Mouse (Mus musculus) layer of hippocampus, adult 9-11 months (tissue): Measurements from ENCODE around the gene Arid1a.
A peak's percentile ranks its signal among the peaks of the same experiment; 100 is the strongest.

Experiments
- DNase-seq: peaks from one replicate; pipeline ENCODE4 v3.0.0; 2022

Gene Arid1a

DNA sequence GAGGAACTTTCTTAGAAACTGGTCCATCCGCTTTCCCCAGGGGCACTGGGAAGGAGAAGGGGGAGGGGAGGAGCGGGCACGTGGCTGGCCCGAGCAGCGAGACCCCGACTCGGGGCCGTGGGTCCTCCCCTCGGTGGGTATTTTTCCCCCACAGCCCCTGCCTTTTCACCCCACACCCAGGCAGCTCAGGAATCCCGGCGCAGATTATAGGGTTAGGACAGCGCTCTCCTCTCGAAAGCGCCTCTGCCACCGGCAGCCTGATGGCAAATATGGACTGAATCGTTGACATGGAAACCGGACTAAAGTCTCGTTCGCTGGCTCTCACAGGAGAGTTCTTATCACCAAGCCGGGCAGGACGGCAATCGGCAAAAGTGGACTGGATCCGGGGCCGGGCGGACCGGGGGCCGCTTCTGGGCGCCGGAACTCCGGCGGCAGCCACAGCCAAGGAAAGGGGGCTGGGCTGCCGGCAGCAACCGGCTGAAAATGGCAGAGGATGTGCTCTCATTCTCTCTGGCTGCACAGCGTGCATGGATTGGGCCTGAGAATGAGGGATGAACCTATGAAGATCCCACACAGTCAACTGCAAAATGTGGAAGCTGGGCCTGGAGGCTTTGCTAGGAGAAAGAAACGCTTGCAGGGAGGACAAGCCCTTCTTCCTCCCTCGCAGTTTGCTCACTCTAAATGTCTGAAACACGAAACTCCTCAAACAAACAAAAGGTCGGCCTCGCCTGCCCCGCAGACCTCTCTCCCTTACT is at the start of gene Arid1a:
Arid1a (minus strand) TSS at position 256 of the 755 bp plus-strand sequence.
- peak; percentile 96 for DNase-seq

DNA sequence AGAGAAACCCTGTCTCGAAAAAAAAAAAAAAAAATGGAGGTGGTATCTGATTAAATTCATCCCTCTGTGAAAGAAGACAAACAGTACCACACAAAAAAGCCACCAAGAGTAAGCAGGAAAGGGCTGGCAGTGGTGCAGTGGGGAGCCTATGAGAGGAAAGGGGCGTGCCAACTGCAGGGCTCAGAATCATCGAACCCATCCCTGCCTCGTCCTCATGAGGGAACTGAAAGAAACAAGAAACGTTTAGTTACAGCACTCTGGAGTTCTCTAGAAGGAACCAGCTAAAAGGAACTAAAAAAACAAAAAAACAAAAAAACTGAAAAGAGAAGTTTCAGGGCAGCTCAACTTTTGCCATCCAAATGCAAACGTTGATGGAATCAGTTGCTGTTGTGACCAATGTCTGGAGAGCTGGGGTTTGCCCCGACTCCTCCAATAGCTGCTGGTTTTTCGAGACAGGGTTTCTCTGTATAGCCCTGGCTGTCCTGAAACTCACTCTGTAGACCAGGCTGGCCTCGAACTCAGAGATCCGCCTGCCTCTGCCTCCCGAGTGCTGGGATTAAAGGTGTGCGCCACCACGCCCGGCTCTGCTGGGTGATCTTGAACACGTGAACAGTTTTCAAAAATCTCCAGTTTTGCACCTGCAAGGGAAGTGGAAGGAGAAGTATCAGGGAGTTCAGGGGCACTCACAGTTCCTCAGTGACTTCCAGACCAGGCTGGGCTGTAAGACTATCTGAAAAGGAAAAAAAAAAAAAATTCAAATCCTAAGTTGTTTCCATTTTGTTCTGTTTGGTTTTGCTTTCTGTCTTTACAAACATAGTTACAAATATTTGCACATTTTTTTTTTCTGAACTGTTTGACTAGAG is 48.1 kb upstream of the Arid1a start:
- DNase-seq, result peak; percentile 63

DNA sequence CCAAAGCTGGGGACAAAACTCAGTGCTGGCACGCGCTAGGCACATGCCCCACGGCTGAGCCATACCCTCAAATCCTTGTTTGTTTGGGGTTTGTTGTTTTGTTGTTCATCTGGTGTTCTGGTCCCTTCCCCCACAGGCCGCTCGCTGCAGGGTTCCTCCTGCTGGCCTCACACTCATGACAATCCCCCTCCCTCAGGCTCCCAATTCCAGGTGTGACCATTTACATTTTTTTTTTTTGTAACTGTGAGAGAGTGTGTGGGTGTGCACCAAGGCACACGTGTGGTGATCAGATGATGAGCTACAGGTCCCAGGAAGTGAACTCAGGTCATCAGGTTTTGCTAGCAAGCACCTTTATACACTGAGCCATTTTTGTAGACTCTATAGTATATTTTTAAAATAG is 44.0 kb upstream of the Arid1a start:
- DNase-seq, result no peak

DNA sequence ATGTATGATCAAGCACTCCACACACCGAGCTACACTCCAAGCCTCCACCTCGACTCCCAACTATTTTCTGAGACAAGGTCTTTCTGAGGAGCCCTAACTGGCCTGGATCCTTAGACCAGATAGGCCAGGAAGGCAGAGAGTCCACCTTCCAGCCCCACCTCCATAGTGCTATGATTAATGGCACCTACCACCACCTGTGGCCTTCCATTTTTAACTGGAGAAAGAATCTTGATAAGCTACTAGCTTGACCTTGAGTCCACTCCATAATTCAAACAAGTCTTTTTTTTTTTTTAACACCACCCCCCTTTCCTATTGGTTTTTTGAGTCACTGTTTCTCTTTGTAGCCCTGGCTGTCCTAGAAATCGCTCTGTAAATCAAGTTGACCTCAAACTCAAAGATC is 36.7 kb upstream of the Arid1a start:
- no peak for DNase-seq

DNA sequence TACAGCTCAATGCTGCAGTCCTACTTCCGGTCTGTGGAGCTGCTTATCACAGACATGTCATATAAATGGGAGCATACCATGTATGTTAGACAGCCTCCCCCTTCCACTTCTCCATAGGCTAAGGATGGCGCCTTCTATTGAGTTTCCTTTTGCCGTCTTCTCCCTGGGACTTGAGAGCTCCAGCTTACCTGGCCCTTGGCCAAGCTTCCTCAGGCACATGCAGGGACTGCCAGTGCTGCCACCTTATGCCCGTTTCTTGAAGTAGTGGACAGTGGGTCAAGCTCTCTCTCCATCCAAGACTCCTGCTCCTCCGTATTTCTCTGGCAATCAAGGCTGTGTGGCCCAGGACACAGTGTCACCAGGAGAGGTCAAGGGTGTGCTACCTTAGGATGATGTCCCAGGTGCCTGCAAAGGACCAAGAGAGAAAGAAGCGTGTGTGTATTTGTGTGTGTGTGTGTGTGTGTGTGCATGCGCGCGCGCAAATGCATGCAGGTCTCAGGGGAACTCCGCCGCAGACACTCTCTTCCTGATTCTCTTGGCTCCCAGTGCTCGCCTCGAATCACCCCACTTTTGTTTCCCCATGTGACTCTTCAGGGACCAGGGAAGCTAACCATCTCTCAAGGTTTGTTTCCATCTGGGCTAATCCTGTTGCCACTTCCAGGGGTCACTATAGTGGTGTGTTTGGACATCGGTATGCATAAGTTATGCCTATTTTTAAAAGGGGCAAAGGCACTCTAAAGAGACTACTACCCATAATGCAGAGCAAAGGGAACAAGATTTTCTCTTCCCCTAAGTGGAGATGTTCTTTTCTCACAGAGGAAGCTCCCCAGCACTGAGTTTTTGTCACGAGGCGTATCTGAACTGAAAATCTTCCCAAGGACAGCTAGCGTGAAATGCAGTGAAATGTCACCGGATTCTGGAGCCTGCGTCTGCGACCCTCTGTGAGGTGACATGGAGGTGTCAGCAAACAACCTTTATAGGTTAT is 18.3 kb upstream of the Arid1a start:
- DNase-seq, result peak; percentile 88

DNA sequence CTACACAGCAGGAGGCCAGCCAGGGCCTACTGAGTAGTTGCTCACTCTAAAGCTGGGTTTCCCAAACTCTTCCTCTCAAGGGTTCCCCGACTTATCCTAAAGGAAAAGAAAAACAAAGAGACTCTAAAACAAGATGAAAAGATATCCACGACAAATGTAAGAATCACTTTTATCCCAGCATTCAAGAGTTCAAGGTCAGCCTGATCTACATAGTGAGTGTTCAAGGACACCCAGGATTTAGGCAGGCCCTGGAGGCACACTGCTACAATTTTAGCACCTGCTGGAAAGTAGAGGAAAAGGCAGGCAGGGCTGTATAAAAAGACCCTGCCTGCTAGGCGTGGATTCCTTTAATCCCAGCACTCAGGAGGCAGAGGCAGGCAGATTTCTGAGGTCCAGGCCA is 12.6 kb upstream of the Arid1a start:
- DNase-seq, result no peak

DNA sequence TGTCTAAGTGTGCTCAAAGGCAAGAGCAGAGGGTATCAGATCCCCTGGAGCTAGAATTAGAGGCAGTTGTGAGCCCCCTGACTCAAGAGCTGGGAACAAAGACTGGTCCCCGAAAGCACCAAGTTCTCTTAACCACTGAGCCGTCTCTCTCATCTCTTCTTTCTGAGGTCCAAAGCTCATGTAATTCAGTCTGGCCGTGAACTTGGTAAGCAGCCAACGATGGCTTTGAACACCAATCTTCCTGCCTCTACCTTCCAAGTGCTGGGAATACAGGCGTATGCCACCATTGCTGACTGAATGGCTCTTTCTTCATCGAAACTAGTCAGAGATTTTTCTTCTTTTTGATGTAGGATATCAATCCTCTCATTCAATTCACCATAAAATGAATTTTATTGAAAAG is 6.5 kb upstream of the Arid1a start:
- no peak for DNase-seq

GRCm38 (mm10) chr4:133759659-133760058 is 3.1 kb upstream of the Arid1a start:
- no peak for DNase-seq

DNA sequence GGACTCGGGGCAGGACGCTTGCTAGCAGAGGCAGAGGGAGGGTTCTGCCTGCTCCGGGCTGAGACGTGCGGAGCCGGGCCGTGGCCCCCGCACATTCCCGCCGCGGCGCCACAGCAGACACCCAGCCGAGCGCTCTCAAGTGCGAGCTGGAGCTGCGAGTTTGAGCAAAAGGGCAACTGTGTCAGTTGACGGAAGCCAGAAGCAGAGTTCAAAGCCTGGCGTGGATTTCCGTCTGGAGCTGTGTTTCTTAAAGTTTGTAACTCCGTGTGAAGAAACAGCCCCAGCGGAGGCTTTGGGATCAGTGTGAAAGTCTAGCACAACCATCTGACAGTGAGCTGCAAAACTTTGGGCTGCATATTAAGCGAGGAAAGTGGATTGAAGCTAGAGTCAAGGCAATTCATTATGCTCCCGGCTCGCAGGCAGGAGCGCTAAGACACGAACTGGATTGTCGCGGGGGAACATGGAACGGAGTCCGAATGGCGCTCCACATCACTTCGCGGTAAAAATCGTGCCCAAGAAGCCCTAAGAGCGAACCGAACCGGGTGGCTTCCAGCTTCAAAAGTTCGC is 783 bp upstream of the Arid1a start:
- peak; percentile 91 for DNase-seq

DNA sequence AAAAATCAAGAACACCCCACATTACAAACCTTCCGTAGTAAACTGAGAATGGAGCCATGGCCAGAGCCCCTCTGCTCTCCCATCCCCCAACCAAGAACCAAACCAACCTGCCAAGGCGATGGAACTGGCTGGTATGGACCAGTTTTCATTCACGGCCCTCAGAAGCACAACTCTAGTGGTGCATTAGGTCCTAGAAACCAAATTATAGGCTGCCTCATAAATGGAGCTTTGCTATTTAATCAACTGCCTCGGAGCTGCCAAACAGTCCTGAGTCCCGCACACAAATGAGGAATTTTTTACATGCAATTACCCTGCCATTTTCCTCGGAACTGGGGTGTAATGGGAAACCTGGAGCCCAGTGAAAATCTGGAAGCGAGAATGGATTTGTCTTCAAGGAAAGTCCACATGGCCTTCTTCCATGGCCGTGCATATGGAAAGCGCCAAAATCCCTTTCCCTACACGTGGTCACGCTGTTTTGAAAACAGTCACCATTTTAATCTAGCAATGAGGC is 653 bp downstream of the Arid1a start:
- DNase-seq, result no peak

GRCm38 (mm10) chr4:133754871-133755765 is 1.5 kb downstream of the Arid1a start:
- DNase-seq, result no peak

- DNase-seq, result peak; percentile 97
Measured at GRCm38 (mm10) chr4:133754238-133754637, 2.3 kb downstream of the Arid1a start.

DNA sequence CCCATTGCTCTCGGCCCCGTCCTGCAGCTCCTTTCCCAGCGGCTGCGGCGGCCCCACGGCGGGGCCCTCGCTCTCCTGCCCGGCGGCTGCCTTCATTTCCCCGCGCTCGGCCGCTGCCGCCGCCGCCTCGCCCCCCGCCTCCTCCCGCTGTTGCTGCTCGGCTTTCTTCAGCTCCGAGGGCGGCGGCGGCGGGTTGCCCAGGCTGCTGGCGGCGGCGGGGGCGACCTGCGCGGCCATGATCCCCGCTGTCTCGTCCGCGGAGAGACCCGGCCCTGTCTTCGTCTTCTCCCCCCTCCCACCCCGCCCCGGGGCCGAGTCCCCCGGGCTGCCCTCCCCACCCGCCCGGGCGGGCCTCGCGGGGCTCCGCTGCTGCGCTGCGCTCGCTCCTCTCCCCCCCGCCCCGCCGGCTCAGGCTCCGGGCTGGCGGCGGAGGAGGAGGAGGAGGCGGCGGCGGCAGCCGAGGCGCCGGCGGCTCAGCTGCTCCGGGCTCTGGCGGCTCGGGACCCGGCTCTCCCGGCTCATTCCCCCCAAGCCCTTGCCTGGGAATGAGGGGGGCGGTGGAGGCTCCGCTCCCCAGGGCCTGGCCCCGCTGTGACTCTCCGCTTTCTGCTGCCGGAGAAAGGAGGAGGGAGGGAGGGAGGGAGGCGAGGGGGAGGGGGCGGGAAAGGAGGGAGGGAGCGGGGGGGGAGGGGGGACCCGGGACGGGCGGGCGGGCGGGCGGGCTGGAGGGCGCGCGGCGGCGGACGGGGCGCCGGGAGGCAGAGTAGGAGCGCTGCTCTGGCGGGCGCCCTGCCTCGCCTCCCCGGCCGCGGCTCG is 3.0 kb downstream of the Arid1a start:
- DNase-seq, result peak; percentile 58

DNA sequence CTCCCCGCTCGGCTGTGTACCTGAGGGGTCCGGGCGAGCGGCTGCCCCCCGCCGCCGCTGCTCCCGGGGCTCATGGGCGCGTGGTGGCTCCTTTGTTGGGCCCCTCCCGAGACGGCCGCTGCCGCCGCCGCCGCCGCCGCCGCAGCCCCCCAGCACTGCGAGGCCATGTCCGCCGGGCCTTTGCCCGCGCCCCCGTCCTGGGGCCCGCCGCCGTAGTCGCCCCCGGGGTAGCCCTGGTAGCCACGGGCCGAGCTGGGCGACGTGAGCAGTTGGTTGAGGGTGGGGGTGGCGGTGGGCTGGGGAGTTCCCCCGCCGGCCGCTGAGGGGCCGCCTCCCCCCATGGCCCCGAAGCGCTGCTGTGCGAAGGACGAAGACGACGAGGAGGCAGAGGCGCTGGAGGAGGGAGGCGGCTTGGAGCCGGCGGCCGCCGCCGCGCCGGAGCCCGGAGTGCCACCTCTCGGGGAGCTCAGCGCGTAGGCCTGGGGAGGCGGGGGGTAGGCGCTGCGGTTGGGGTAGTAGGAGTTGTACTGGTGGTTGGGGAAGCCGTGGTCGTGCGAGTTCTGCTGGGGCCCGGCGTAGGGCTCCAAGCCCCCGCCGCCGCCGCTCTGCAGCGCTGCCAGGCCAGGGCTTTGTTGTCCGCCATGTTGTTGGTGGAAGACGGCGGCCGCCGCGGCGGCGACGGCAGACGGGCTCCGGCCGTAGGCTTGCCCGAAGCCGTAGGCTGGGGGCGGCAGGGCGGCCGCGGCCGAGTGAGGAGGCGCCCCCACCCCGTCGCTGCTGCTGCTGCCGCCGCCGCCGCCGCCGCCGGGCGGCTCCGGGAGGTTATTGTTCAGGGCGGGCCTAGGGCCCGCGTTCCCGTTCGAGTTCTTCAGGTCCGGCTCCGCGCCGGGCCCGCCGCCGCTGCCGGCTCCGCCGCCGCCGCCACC is 3.9 kb downstream of the Arid1a start:
- DNase-seq, result peak; percentile 31

DNA sequence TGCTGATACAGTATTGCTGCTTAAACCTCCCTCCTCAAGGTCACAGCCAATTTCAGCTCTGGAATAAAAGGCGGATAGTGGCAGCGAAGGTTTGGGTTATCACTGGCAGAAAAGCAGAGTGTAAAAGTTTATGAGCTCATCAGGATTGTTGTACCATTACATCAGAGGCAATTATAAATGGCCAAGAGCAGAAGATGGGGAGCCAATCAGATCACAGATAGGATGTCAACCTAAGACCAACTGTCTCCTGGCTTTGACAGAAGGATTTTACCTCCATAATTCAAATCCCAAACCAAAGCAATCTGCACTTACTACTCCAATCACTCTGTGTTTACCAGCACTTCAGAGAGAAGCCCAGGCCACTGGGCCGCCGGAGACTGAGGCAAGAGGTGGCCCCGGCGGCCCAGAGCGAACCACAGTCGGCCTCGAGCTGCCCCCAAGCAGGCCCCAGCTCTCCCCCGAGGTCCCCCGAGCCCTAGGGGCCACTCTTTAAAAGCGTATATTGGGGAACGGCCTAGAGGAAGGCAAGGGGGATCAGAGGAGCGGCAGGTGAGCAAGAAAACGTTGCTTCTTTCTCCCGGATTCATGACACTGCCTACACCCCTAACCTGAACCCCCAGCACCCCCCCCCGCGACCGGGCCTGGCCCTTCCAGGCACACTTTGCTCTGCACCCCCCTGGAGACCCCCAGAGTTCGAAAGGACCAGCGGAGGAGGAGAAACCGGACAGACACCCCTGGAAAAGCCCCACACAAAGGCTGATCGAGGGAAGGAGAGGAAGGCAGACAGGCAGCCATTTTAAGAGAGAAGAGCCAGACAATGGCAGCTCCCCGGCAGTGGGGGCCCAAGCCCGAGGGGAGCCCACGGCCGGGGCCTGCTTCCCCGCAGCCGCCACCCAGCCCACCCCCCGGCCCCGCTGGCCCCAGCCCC is 4.8 kb downstream of the Arid1a start:
- peak; percentile 65 for DNase-seq

GRCm38 (mm10) chr4:133750184-133750775 is 6.3 kb downstream of the Arid1a start:
- DNase-seq, result no peak

- DNase-seq, result no peak
Measured at GRCm38 (mm10) chr4:133735282-133735681, 21.3 kb downstream of the Arid1a start.

GRCm38 (mm10) chr4:133730122-133730521 is 26.4 kb downstream of the Arid1a start:
- no peak for DNase-seq
